Mouse (Mus musculus) subcutaneous adipose tissue, adult 2 months (tissue): ENCODE measurements around the gene Zbtb22. TPM values are rescaled to one million over a fixed set of nuclear protein-coding genes. Genes with fewer than 3 reads are reported as not detected.

Experiments used
- polyA plus RNA-seq: library from polyadenylated mRNA; depleted of rRNA; stranded (reverse); fragments of >200 nt; gene quantifications from 2 replicates; pipeline ENCODE4 v1.2.3, GENCODE M21; 2012; ENCODE audit warnings: low replicate concordance; rRNA removed

Zbtb22 gene
- 42.7 and 55.1 TPM in 2 replicates for polyA plus RNA-seq

GRCm38 (mm10) chr17:33915671-33916250 is at the start of gene Zbtb22, which contains the start of gene Tapbp:
Gene Zbtb22, plus strand, starts transcription at chr17:33915904.
Gene Tapbp, plus strand, starts transcription at chr17:33915899.

DNA sequence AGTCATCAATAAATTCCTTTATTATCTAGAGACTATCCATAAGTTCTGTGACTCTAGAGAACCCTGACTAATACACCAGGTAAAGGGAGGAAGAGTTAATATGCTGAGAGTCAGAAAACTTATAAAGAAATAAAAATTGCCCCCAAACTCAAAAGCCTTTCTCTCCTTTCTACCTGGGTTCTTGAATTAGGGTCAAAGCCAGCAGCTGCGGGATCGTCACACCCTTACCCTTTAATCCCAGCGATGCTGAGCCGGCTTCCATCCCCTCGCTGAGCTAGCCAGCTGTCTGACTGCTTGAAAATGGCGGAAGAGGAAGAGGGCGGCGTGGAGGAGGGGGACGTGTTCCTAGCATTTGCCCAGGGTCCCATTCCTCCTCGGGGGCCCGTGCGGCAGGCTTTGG is 42.2 kb upstream of the Zbtb22 start, which contains the start of gene Gm7029:
Gm7029 (plus strand) TSS at position 301 of the 400 bp plus-strand sequence.

DNA sequence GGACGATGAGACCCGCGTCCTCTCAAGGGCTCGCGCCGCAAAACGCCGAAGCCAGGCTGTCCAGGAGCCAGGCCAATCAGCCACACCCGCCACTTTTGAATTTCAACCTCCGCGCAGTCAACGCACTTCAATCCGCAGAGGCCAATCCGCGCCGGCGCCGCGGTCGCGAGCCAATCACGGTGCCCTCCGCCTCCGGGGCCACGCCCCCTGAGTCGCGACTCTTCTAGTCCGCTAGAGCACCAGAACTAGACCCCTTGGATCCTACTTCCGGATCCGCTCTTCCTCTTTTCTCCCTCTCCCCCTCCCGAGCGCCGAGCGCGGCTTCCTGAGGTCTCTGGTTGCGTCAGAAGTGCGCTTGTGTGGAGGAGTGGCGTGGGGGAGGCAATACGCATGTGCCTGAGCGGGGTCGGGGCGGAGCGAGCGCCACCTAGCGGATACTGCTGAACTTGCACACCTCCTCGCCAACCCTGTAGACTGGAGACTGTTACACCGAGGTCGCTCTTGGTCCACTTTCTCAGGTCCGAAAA is 25.1 kb upstream of the Zbtb22 start, which contains the start of gene Kifc1:
Kifc1 (minus strand) TSS at position 129 of the 527 bp plus-strand sequence.

DNA sequence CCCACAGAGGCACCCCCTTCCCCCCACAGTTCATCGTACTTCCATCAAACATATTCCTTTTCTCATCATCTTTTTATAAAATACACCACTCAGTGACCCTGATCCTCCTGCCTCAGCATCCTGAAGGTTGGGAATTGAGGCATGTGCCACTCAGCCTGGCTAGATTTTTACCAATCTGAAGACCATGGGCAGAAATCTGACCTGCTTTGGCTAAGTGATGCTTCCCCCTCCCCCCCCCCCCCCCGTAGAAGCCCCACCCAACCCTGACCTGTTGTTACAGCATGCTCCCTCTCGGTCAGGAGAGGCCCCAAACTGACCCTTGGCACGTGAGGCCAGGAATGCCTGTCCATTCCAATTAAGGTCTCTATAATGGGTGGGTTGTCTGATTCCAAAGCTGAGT is 10.9 kb upstream of the Zbtb22 start, which contains the start of gene Platr17:
Platr17 (plus strand) TSS at position 301 of the 400 bp plus-strand sequence.

GRCm38 (mm10) chr17:33909077-33909868 is 6.4 kb upstream of the Zbtb22 start, which contains the start of gene Daxx:
Gene Daxx, plus strand, starts transcription at chr17:33909414.

DNA sequence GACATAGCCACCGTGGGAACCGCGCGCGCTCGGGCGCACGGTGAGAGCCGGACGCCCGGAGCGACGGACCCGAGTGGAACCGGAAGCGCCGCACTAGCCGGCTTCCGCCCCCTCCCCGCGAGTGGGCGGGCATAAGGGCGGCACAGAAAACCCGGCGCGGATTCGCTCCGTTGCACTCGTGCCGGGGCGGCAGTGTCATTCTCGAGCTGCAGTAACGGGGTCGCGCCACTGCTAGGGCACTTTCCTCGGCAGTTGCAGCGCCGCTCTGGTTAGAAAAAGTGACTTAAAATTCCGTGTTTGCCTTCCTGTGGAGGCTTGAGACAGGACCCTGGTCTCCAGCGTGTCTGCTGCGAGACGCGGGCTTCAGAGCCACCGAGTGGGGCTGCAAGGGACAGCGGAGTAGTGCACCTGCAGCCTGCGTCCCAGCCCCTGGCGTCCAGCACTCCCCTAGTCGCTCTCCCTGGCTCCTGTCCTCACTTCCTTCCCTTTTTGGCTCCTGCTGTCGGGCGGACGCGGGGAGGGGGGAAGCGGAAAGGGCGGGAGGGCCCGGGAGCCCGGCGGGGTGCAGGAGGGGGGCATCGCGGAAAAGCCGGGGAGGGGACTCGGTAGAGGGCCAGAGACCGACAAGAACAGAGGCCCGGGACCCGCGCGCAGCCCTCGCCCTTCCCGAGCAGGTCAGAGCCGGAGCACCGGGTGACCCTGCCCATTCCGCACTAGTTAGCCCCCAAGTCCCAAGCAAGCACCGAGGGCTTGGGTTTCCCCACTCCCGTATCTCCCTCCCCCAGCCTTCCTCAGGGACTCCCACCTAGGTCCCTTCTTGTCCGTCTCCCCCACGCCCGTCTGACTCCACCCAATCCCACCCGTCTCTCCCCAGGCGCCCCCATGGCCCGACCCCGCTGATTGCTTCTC is 13.9 kb downstream of the Zbtb22 start, which contains the start of gene Rgl2:
Rgl2 (plus strand) TSS at position 173 of the 909 bp plus-strand sequence.

DNA sequence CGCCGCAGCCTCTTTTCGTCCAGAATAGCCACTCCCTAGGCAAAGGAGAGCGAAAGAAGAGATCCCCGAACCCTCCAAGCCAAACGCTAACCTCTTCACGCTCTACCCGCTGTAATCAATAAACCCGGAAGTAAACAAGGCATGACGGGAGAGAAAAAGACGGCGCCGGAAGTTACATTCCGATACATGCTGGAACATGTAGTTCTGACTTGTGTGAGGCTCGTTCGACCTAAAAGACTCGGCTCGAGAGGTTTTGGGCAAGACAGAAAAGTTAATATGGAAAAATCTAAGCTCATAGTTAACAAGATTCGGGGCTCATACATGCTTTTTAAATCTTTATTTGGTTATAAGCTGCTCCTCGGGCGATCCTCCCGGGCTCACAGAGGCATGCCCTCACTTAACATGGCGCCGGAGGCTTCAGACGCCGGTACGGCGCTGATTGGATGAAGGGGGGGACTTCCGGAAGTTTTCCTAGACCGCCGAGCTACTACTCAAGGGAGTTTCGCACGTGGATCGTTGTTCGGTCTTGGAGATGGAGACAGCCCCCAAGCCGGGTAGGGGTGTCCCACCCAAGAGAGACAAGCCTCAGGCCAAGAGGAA is 24.6 kb downstream of the Zbtb22 start, which contains the start of the genes Pfdn6 and Wdr46:
Pfdn6 (minus strand) TSS at position 138 of the 600 bp plus-strand sequence.
Wdr46 (plus strand) TSS at position 455 of the 600 bp plus-strand sequence.

GRCm38 (mm10) chr17:33951021-33951946 is 35.6 kb downstream of the Zbtb22 start, which contains the start of gene B3galt4:
Gene B3galt4, minus strand, starts transcription at chr17:33951488.

DNA sequence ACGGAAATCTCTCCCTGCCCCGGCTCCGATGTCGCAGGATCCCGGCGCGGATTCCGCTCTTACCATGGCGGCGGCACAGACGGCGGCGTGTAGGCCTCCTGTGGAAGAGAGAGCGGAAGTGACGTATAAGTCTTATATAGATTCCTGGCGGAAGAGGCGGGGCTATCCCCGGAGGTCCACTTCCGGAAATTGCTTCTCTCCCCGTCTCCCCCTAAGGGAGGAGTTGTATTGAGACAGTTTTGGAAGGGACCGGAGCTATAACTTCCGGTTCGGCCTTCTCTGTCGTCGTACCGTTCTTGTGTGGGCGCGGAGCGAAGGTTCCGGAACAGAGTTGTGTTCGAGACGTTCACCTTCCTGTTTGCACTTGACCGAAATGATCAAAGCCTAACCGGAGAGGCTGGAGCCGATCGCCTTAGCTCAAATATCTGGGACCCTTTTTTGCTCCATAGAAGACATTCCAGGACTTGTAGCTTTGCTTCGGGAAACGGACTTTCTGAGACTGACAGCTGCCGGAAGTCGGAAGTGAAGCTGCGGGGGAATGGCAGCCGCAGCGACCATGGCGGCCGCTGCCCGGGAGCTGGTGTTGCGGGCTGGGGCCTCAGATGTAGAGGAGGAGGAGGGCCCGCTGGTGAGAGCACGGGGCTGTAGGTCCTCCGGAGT is 40.0 kb downstream of the Zbtb22 start, which contains the start of the genes Vps52 and Rps18:
Vps52 (plus strand) TSS at position 258 of the 660 bp plus-strand sequence.
Rps18 (minus strand) TSS at position 447 of the 660 bp plus-strand sequence.

Other genes with a start within 250 kb of the Zbtb22 start
- gene Hnrnpm, start 229.0 kb upstream of the Zbtb22 start, polyA plus RNA-seq: 49.4 and 85.8 TPM in 2 replicates
- 134 and 205 TPM in 2 replicates for gene March2, start 197.2 kb upstream of the Zbtb22 start, polyA plus RNA-seq
- gene Rab11b, start 155.4 kb upstream of the Zbtb22 start, polyA plus RNA-seq: 367 and 417 TPM in 2 replicates
- gene Angptl4, start 134.1 kb upstream of the Zbtb22 start, polyA plus RNA-seq: 131 and 603 TPM in 2 replicates
- gene Kank3, start 105.4 kb upstream of the Zbtb22 start, polyA plus RNA-seq: 124 and 438 TPM in 2 replicates
- 443 and 1,172 TPM in 2 replicates for gene Rps28, start 91.3 kb upstream of the Zbtb22 start, polyA plus RNA-seq
- 619 and 635 TPM in 2 replicates for gene Ndufa7, start 91.3 kb upstream of the Zbtb22 start, polyA plus RNA-seq
- gene Cd320, start 72.8 kb upstream of the Zbtb22 start, polyA plus RNA-seq: 142 and 168 TPM in 2 replicates
- gene Gm7029, start 42.1 kb upstream of the Zbtb22 start, polyA plus RNA-seq: not detected in 2 replicates
- gene Kifc1, start 25.2 kb upstream of the Zbtb22 start, polyA plus RNA-seq: 1.6 and 9.5 TPM in 2 replicates
- 0.22 and 0.39 TPM in 2 replicates for gene Platr17, start 10.8 kb upstream of the Zbtb22 start, polyA plus RNA-seq
- 47.5 and 58.9 TPM in 2 replicates for gene Daxx, start 6.5 kb upstream of the Zbtb22 start, polyA plus RNA-seq
- 206 and 319 TPM in 2 replicates for gene Tapbp, start within 50 bp of the Zbtb22 start, polyA plus RNA-seq
- gene Rgl2, start 13.6 kb downstream of the Zbtb22 start, polyA plus RNA-seq: 157 and 179 TPM in 2 replicates
- 29.4 and 29.5 TPM in 2 replicates for gene Pfdn6, start 24.4 kb downstream of the Zbtb22 start, polyA plus RNA-seq
- gene Wdr46, start 24.8 kb downstream of the Zbtb22 start, polyA plus RNA-seq: 15.8 and 36.0 TPM in 2 replicates
- 6.6 and 9.0 TPM in 2 replicates for gene B3galt4, start 35.6 kb downstream of the Zbtb22 start, polyA plus RNA-seq
- 65.8 and 76.5 TPM in 2 replicates for gene Vps52, start 39.9 kb downstream of the Zbtb22 start, polyA plus RNA-seq
- 464 and 878 TPM in 2 replicates for gene Rps18, start 40.1 kb downstream of the Zbtb22 start, polyA plus RNA-seq
- 3,046 and 5,899 TPM in 2 replicates for gene H2-K1, start 84.4 kb downstream of the Zbtb22 start, polyA plus RNA-seq
- gene Ring1, start 108.8 kb downstream of the Zbtb22 start, polyA plus RNA-seq: 31.6 and 54.8 TPM in 2 replicates
- 86.6 and 99.6 TPM in 2 replicates for gene H2-Ke6, start 112.2 kb downstream of the Zbtb22 start, polyA plus RNA-seq
- 134 and 217 TPM in 2 replicates for gene Slc39a7, start 115.8 kb downstream of the Zbtb22 start, polyA plus RNA-seq
- gene Rxrb, start 115.9 kb downstream of the Zbtb22 start, polyA plus RNA-seq: 48.9 and 66.9 TPM in 2 replicates
- gene Col11a2, start 123.5 kb downstream of the Zbtb22 start, polyA plus RNA-seq: 0.62 and 1.1 TPM in 2 replicates
- gene H2-Oa, start 176.4 kb downstream of the Zbtb22 start, polyA plus RNA-seq: 1.5 and 8.0 TPM in 2 replicates
- gene H2-DMa, start 203.6 kb downstream of the Zbtb22 start, polyA plus RNA-seq: 57.9 and 70.0 TPM in 2 replicates
- gene Brd2, start 206.7 kb downstream of the Zbtb22 start, polyA plus RNA-seq: 90.8 and 138 TPM in 2 replicates
- gene H2-DMb2, start 227.4 kb downstream of the Zbtb22 start, polyA plus RNA-seq: 4.7 and 9.3 TPM in 2 replicates
- gene H2-DMb1, start 237.2 kb downstream of the Zbtb22 start, polyA plus RNA-seq: 81.8 and 86.9 TPM in 2 replicates